Mouse (Mus musculus): Measurements from ENCODE around the gene Slc7a1. TPM values are rescaled to one million over a fixed set of nuclear protein-coding genes. Genes with fewer than 3 reads are reported as not detected.

Gene Slc7a1
- total RNA-seq, 2 experiments from 2014 or later: 23.1 to 25.1 TPM

Other genes starting within 250 kb of the Slc7a1 start
- 25.4 and 33.9 TPM in 2 replicates for gene Ubl3, start 152.9 kb upstream of the Slc7a1 start, total RNA-seq (2014; fragmentation: Nextera tagmentation)
- gene Ubl3, start 152.9 kb upstream of the Slc7a1 start, total RNA-seq (2017): 33.6 and 46.5 TPM in 2 replicates

Measured in granulocyte monocyte progenitor cell, adult 5-6 weeks (primary cell).